Mouse (Mus musculus): ENCODE measurements around the gene Trappc1.

- TF ChIP-seq CTCF (IDR thresholded peaks at IDR 0.05) (no peak), EP300 (IDR thresholded peaks at IDR 0.05) (no peak)
Observed at GRCm38 (mm10) chr11:69346441-69346840, 22.7 kb downstream of the Trappc1 start.
